Mouse (Mus musculus) forebrain, embryonic 14.5 days (tissue): Measurements from ENCODE around the gene Sap25. TPM values are rescaled to one million over a fixed set of nuclear protein-coding genes. Genes with fewer than 3 reads are reported as not detected.

Source experiments
- ATAC-seq: fragments of 200-750 bp; cut with Nextera tagmentation; 2 replicates; pipeline ENCODE4 v1.8.0; 2017; ENCODE audit warnings: mild to moderate bottlenecking, moderate library complexity
- DNase-seq: peaks from one replicate; pipeline ENCODE4 v3.0.0-alpha.2; 2015; ENCODE audit warnings: low spot score
- H3K27ac ChIP-seq: fragments of 300-500 bp; sonication (generic); 2 replicates; pipeline ENCODE4 v1.5.1; 2014; ENCODE audit warnings: low read depth, mild to moderate bottlenecking, control low read depth, low read length, moderate library complexity
- H3K27me3 ChIP-seq: fragments of 300-500 bp; sonication (generic); replicated peaks from 2 replicates; pipeline ENCODE4 v1.6.1; 2014; ENCODE audit warnings: low read length, control low read depth, mixed read lengths; ENCODE audit not compliant: control insufficient read depth, insufficient read depth
- H3K36me3 ChIP-seq: fragments of 300-500 bp; sonication (generic); 2 replicates; pipeline ENCODE4 v1.6.1; 2014; ENCODE audit warnings: low read length, control low read depth; ENCODE audit not compliant: control insufficient read depth, insufficient read depth
- H3K4me1 ChIP-seq: fragments of 300-500 bp; sonication (generic); 2 replicates; pipeline ENCODE4 v1.6.1; 2014; ENCODE audit warnings: antibody characterized with exemption, low read length, control low read depth; ENCODE audit not compliant: control insufficient read depth, insufficient read depth
- H3K4me2 ChIP-seq: fragments of 300-500 bp; sonication (generic); 2 replicates; pipeline ENCODE4 v1.6.1; 2014; ENCODE audit warnings: mild to moderate bottlenecking, control low read depth, low read length
- H3K4me3 ChIP-seq: fragments of 300-500 bp; sonication (generic); 2 replicates; pipeline ENCODE4 v1.5.1; 2014; ENCODE audit warnings: low read depth, low read length, control low read depth
- H3K9ac ChIP-seq: fragments of 300-500 bp; sonication (generic); 2 replicates; pipeline ENCODE4 v1.6.1; 2014; ENCODE audit warnings: mild to moderate bottlenecking, low read length, control low read depth, moderate library complexity
- H3K9me3 ChIP-seq: fragments of 300-500 bp; sonication (generic); replicated peaks from 2 replicates; pipeline ENCODE4 v1.6.1; 2016; ENCODE audit warnings: low read length, control low read depth, mixed read lengths; ENCODE audit not compliant: control insufficient read depth
- WGBS: fragments of 180-500 bp; shearing (Covaris S2); extraction: QIAGEN DNeasy Blood & Tissue Kit; methylation state at CpG from one replicate; pipeline ENCODE4 v1.1.7; 2014; 5-methylcytosine and 5-hydroxymethylcytosine counted together
- polyA plus RNA-seq: library from polyadenylated mRNA; unstranded; fragments of >200 nt; fragmentation: Nextera tagmentation; extraction: Ambion mirVana; gene quantifications from 2 replicates; pipeline ENCODE4 v1.2.1, GENCODE M21; 2014

Gene Sap25
- polyA plus RNA-seq, 1 experiment from 2014 or later, result 1.5 TPM

DNA sequence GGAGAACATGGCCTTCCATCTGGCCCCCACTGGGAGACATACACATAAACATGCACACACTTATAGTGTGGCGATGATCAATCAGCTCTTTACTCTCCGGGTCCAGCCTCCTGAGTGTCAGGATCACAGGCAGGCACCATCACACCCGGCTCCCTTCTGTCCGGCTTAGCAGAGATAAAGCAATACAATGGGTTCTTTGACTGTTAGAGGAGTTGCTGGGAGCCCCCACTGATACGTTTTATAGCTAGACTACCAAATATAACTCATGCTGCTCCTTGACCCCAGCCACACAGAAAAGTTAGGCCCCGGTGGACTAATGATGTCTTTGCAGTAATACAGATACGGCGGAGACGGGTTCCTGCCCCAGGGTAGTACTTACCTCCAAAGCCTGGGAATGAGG lies 21.9 kb downstream of the Sap25 start:
- Histone ChIP-seq H3K9ac (no peak overlapping the region), H3K9me3 (no peaks in the 10 kb centered on the region), H3K27me3 (no peaks in the 10 kb centered on the region), H3K4me3 (no peak overlapping the region), H3K4me2 (no peak overlapping the region), H3K36me3 (peaks cover 83% of the 10 kb centered on the region), H3K4me1 (no peaks in the 10 kb centered on the region), H3K27ac (no peak overlapping the region)
- DNase-seq (no peak), ATAC-seq (no peak)
- WGBS, result 79% methylated on average over 9 of the region's 9 CpGs

DNA sequence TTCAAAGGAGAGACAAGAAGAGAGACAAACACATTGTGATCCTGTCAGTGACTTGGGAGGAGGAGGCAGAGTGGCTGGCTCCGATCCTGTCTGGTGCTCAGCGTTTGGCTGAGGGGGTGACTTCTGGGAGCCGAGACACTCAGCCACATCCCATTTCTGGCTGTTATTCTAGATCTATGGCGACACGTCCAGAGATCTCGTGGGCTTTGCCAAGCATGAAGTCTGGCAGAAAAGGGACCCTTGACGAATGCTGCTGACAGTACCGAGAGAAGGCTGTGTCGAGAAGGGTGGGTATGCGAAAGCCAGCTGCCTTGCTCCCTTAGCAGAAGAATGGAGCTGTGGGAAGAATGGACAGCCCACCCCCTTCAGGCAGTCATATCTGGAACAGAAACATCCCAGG lies 27.8 kb downstream of the Sap25 start:
- H3K27ac ChIP-seq, result no peak overlapping the region
- H3K27me3 ChIP-seq, result no peaks in the 10 kb centered on the region
- H3K4me2 ChIP-seq, result no peak overlapping the region
- no peak overlapping the region for H3K4me3 ChIP-seq
- ATAC-seq (no peak), DNase-seq (no peak)
- H3K4me1 ChIP-seq, result no peaks in the 10 kb centered on the region
- no peaks in the 10 kb centered on the region for H3K9me3 ChIP-seq
- WGBS, result 80% methylated on average over 10 of the region's 10 CpGs
- no peak overlapping the region for H3K9ac ChIP-seq
- H3K36me3 ChIP-seq, result peaks cover 31% of the 10 kb centered on the region

DNA sequence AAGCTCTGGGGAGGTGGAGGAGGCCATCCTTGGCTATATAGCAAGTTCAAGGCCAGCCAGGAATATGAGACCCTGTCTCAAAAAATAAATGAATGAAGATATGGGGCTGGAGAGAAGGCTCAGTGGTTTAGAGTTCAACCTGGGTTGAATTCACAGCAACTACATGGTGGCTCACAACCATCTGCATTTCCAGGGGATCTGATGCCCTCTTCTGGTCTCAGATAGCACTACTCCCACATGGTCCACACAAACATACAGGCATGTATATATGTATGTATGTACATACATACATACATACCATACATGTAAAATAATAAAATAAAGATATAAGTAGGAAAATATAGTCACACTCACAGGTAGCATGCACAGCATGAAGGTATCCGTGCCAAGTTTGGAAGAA lies 29.1 kb downstream of the Sap25 start:
- no peak for ATAC-seq
- H3K9me3 ChIP-seq, result no peaks in the 10 kb centered on the region
- H3K4me1 ChIP-seq, result no peaks in the 10 kb centered on the region

DNA sequence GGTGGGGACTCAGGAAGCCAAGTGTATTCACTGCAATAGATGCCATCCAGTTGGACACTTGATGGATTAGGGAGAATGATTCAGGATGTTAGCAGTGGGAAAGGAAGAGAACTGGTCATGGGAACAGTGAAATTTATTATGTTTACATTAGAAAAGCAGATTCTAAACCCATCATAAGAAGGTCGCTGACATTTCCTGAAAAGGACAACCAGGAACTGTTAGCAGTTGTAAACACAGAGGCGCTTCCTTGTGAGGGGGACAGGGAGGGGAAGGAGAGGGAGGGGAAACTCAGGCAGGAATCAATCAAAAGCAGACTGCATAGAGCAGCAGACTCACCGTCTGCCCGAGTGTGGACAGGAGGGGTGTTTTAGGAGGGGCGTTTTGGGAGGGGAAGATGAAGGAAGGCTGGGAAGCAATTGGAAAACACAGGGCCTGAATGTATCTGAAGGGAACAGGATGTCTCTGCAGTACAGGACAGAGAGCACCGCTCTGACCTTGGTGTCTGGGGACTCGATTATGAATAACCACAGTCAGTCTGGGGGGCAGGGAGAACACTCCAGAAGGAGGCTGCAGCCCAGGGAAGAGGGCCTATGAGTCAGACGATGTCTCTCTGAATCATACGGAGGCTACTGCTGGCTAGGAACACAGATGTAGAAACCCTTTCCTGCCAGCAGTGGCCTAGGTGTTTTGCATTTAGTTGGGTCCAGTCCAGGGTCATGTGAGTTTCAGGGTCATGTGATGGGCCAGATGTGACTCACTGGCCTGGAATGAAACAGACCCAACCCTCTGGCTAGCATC lies 30.5 kb downstream of the Sap25 start:
- Histone ChIP-seq H3K9ac (no peak overlapping the region), H3K4me3 (no peak overlapping the region), H3K36me3 (peaks cover 11% of the 10 kb centered on the region), H3K4me2 (no peak overlapping the region), H3K27ac (0 out of 2 replicates have a peak overlapping the region, but pooled peaks have one; percentile 9), H3K9me3 (no peaks in the 10 kb centered on the region), H3K27me3 (no peaks in the 10 kb centered on the region), H3K4me1 (no peaks in the 10 kb centered on the region)
- no peak for DNase-seq
- 60% methylated on average over 9 of the region's 9 CpGs for WGBS
- no peak for ATAC-seq

More for the DNA sequence above, 29.1 kb downstream of the Sap25 start:
- no peak overlapping the region for H3K4me3 ChIP-seq
- 92% methylated on average over 1 of the region's 1 CpGs for WGBS
- no peak overlapping the region for H3K27ac ChIP-seq
- no peaks in the 10 kb centered on the region for H3K27me3 ChIP-seq
- peaks cover 23% of the 10 kb centered on the region for H3K36me3 ChIP-seq
- H3K9ac ChIP-seq, result no peak overlapping the region
- H3K4me2 ChIP-seq, result no peak overlapping the region
- no peak for DNase-seq

DNA sequence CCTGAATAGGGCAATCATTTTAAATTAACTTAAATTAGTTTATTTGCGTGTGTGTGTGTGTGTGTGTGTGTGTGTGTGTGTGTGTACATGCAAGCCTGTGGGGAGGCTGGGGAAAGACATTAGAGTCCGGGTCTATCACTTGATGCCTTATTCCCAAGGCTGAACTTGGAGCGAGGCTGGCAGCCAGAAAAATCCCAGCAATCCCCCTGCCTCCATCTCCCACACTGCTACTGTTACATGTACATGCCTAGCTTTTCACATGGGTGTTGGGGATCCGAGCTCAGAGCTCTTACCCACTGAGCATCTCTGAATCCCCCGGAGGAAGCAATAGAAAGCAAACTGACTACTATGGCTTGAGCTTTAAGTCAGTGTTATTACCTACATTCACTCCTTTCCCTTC lies 31.2 kb downstream of the Sap25 start:
- ATAC-seq, result no peak

DNA sequence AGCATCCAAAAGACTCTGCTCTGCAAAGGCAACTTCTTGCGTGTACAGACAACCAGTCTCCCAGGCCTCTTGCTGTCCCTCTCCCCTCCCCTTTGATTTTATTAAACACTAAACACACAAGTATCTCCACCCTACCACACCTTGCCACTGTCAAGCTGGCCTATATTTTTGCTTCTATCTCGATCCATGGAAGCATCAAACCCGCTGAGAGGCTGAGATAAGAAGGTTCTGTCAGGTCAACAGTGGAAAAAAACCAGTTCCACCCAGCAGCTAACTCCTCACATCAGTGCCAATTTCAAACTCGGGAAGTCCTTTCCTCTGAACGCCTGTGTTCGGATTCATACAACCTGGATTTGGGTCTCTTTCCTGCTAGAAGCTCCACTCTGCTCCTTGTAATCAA lies 31.9 kb downstream of the Sap25 start:
- no peaks in the 10 kb centered on the region for H3K27me3 ChIP-seq
- H3K4me2 ChIP-seq, result no peak overlapping the region
- 93% methylated on average over 6 of the region's 6 CpGs for WGBS
- no peaks in the 10 kb centered on the region for H3K9me3 ChIP-seq
- H3K4me3 ChIP-seq, result no peak overlapping the region
- no peak for DNase-seq
- no peaks in the 10 kb centered on the region for H3K36me3 ChIP-seq
- H3K9ac ChIP-seq, result no peak overlapping the region
- no peaks in the 10 kb centered on the region for H3K4me1 ChIP-seq
- no peak for ATAC-seq
- H3K27ac ChIP-seq, result no peak overlapping the region

More for the DNA sequence above, 31.2 kb downstream of the Sap25 start:
- 86% methylated on average over 5 of the region's 5 CpGs for WGBS
- H3K27ac ChIP-seq, result no peak overlapping the region
- H3K27me3 ChIP-seq, result no peaks in the 10 kb centered on the region
- no peak overlapping the region for H3K4me3 ChIP-seq
- no peak for DNase-seq
- H3K4me2 ChIP-seq, result no peak overlapping the region
- no peaks in the 10 kb centered on the region for H3K4me1 ChIP-seq
- H3K36me3 ChIP-seq, result peaks cover 4% of the 10 kb centered on the region
- H3K9me3 ChIP-seq, result no peaks in the 10 kb centered on the region
- no peak overlapping the region for H3K9ac ChIP-seq

DNA sequence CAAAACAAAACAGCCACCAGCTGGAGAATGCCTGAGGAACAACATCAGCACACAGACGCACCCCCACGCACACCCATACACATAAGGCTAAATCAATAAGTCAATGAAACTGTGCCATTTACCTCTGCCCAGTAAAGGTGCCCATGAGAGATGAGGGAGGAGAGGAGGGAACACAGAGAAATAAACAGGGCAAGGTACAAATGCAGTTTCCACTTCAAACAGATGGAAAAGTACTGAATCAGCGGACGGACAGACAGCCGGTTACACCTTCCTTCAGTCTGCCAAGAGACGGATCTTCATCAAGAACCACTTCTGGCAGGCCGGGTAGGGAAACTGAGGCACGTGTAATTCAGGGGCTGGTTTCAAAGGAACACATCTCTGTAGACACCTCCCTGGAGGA lies 33.7 kb downstream of the Sap25 start:
- Histone ChIP-seq H3K9me3 (no peaks in the 10 kb centered on the region), H3K4me3 (no peak overlapping the region), H3K27me3 (no peaks in the 10 kb centered on the region), H3K4me1 (no peaks in the 10 kb centered on the region), H3K9ac (no peak overlapping the region), H3K36me3 (no peaks in the 10 kb centered on the region), H3K4me2 (no peak overlapping the region), H3K27ac (no peak overlapping the region)
- ATAC-seq (no peak), DNase-seq (no peak)
- 95% methylated on average over 8 of the region's 8 CpGs for WGBS

DNA sequence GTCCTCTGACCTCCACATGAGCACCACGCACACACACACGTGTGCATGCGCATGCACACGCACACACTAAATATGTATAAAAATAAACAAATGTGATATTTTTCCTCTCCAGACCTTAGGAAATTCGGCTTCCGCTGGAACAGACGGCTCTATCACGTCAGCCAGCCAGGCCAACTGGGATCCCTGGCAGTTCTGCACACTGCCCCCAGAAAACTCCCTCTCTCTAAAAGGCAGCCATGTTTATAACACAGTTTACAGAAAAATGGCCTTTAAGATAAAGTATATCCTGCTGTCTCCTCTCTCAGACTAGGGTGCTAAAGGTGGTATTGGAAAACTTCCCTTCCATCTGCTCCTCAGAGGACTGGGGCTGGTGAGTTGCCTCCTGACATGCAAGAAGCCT lies 36.7 kb downstream of the Sap25 start:
- Histone ChIP-seq H3K27me3 (no peaks in the 10 kb centered on the region), H3K27ac (no peak overlapping the region), H3K4me3 (no peak overlapping the region), H3K9me3 (no peaks in the 10 kb centered on the region), H3K4me1 (peaks cover under 1% of the 10 kb centered on the region), H3K36me3 (no peaks in the 10 kb centered on the region), H3K9ac (no peak overlapping the region), H3K4me2 (no peak overlapping the region)
- ATAC-seq (no peak), DNase-seq (no peak)
- WGBS, result 96% methylated on average over 8 of the region's 8 CpGs

DNA sequence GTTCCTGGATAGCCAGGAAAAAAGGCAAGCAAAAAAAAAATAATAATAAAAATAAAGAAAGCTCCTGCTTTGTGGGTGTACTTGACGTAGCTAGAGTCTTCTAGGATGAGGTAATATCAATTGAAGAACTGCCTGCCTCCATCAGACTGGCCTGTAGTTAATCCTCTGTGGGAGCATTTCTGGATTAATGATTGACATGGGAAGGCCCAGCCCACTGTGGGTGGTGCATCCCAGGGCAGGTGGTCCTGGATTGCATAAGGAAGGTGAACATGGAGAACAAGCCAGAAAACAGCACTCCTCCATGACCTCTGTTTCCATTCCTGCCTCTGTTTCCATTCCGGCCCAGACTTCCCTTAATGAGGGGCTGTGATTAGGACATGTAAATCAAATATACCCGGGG lies 37.6 kb downstream of the Sap25 start:
- H3K27me3 ChIP-seq, result no peaks in the 10 kb centered on the region
- no peaks in the 10 kb centered on the region for H3K9me3 ChIP-seq
- WGBS, result 85% methylated on average over 3 of the region's 3 CpGs
- no peaks in the 10 kb centered on the region for H3K36me3 ChIP-seq
- ATAC-seq (no peak), DNase-seq (no peak)
- H3K4me2 ChIP-seq, result no peak overlapping the region
- H3K4me1 ChIP-seq, result peaks cover 10% of the 10 kb centered on the region
- H3K9ac ChIP-seq, result no peak overlapping the region
- no peak overlapping the region for H3K4me3 ChIP-seq
- no peak overlapping the region for H3K27ac ChIP-seq
